Mouse (Mus musculus) liver, embryonic 15.5 days (tissue): ENCODE measurements at regions not wholly inside any gene's neighbourhood (a gene's known extent, or its start where the extent isn't known, plus 50 kb on each side); places are given as distances from the start of the nearest gene placed in this dataset.

Experiments
- ATAC-seq: fragments of 200-750 bp; cut with Nextera tagmentation; 2 replicates; pipeline ENCODE4 v1.8.0; 2017; ENCODE audit warnings: moderate number of reproducible peaks, mild to moderate bottlenecking, moderate library complexity; ENCODE audit not compliant: insufficient read depth
- H3K27ac ChIP-seq: fragments of 300-500 bp; sonication (generic); replicated peaks from 2 replicates; pipeline ENCODE4 v1.5.1; 2015; ENCODE audit warnings: mild to moderate bottlenecking, inconsistent platforms
- H3K27me3 ChIP-seq: fragments of 300-500 bp; sonication (generic); 2 replicates; pipeline ENCODE4 v1.6.1; 2015; ENCODE audit warnings: mild to moderate bottlenecking, inconsistent platforms
- H3K36me3 ChIP-seq: fragments of 300-500 bp; sonication (generic); replicated peaks from 2 replicates; pipeline ENCODE4 v1.6.1; 2015; ENCODE audit warnings: moderate library complexity, mild to moderate bottlenecking, inconsistent platforms
- H3K4me1 ChIP-seq: fragments of 300-500 bp; sonication (generic); replicated peaks from 2 replicates; pipeline ENCODE4 v1.6.1; 2015; ENCODE audit warnings: inconsistent platforms
- H3K4me2 ChIP-seq: fragments of 300-500 bp; sonication (generic); 2 replicates; pipeline ENCODE4 v1.6.1; 2015; ENCODE audit warnings: moderate library complexity, mild to moderate bottlenecking, inconsistent platforms
- H3K4me3 ChIP-seq: fragments of 300-500 bp; sonication (generic); replicated peaks from 2 replicates; pipeline ENCODE4 v1.5.1; 2015; ENCODE audit warnings: mild to moderate bottlenecking, inconsistent platforms
- H3K9ac ChIP-seq: fragments of 300-500 bp; sonication (generic); 2 replicates; pipeline ENCODE4 v1.6.1; 2015; ENCODE audit warnings: moderate library complexity, mild to moderate bottlenecking, inconsistent platforms
- H3K9me3 ChIP-seq: fragments of 300-500 bp; sonication (generic); replicated peaks from 2 replicates; pipeline ENCODE4 v1.6.1; 2016; ENCODE audit warnings: inconsistent platforms
- WGBS: fragments of 180-500 bp; shearing (Covaris S2); methylation state at CpG from one replicate; pipeline ENCODE4 v1.1.7; 2015; ENCODE audit warnings: mixed read lengths; ENCODE audit not compliant: insufficient replicate concordance; 5-methylcytosine and 5-hydroxymethylcytosine counted together

DNA sequence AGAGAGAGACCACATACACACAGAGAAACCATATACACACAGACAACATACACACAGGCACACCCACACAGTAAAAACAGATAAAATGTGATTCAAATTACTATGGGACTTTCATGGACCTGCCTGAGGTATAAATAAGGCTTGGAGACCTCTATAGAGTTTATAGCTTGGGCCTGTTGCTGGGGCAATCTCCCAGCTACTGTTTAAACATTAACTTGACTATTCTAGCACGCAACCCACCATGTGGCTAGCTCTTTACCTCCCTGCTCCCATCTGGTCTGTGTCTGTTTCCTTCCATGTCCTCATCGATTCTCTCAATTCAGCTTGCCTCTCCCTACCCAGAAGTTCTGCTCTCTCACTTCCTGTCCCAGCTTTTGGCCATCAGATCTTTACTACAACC lies 350.5 kb upstream of the Hs6st1 start:
- Histone ChIP-seq H3K27ac (no peak overlapping the region), H3K4me2 (no peak overlapping the region), H3K4me1 (no peaks in the 10 kb centered on the region), H3K9ac (no peak overlapping the region), H3K9me3 (no peaks in the 10 kb centered on the region), H3K4me3 (no peak overlapping the region), H3K36me3 (no peaks in the 10 kb centered on the region), H3K27me3 (no peaks in the 10 kb centered on the region)
- ATAC-seq, result peak; percentile 15; the same call in 1 of the 2 replicates
- 24% methylated on average over 2 of the region's 2 CpGs for WGBS

DNA sequence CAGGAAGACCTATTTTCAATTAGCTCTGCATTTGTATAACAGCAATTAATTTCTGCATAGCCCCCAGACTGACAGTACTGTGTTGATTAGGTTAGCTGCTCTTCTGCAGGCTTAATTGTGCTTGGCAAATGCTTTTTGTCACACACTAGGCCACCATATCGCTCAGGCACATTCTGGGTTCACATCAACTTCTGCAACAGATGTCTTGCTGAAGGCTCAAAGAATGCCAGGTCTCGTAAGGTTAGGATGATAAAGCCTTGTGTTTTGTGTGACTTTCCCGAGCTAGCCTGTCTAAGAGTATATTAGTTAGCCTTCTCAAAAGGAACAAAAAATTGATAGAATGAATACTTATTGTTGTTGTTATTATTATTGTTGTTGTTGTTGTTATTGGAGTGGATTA lies 348.1 kb upstream of the Hs6st1 start:
- Histone ChIP-seq H3K27me3 (no peaks in the 10 kb centered on the region), H3K9ac (no peak overlapping the region), H3K27ac (no peak overlapping the region), H3K4me3 (no peak overlapping the region), H3K36me3 (no peaks in the 10 kb centered on the region), H3K9me3 (no peaks in the 10 kb centered on the region), H3K4me1 (no peaks in the 10 kb centered on the region), H3K4me2 (no peak overlapping the region)
- no peak for ATAC-seq
- WGBS, result 57% methylated on average over 3 of the region's 3 CpGs

DNA sequence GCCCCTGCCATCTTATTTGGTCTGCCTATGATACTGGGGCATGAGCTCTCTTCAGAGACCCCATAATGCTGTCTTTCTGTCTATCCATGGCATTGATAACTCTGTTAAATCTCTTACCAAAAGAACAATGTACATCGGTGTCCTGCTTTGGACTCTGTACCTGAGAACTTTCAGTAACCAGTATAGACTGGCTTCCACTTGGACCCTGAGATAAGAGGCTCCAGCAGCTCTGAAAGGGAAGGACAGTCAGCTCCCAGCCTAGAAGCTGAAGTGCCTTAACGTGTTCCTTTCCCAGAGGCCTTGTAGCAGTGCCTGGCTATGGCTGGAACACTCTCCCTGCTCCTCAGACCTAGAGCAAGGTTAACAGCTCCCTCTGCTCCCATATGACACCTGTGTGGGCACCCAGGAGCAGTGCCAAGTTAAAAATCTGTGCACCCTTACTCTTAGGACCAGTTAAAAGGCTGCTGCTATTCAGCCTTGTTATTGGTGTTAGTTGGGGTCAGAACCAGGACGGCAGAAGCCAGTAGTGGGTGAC lies 343.8 kb upstream of the Hs6st1 start:
- ATAC-seq, result no peak
- no peak overlapping the region for H3K27ac ChIP-seq
- WGBS, result 42% methylated on average over 3 of the region's 3 CpGs

DNA sequence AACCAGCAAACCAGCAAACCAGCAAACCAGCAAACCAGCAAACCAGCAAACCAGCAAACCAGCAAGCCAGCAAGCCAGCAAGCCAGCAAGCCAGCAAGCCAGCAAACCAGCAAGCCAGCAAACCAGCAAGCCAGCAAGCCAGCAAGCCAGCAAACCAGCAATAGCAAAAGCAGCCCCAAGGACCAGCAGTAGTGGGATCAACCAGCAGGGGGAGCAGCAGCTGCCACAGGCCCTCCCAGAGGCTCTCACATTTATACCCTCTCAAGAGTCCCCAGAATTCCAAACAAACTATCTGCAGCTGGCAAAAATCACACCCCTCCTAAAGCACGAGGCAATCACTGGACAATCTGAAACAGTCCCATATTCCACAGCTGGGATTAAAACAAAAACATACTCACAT lies 341.6 kb upstream of the Hs6st1 start:
- WGBS, result 23% methylated on average over 1 of the region's 1 CpGs
- Histone ChIP-seq H3K4me2 (no peak overlapping the region), H3K27me3 (no peaks in the 10 kb centered on the region), H3K4me3 (no peak overlapping the region), H3K9ac (no peak overlapping the region), H3K9me3 (no peaks in the 10 kb centered on the region), H3K27ac (no peak overlapping the region), H3K4me1 (no peaks in the 10 kb centered on the region), H3K36me3 (no peaks in the 10 kb centered on the region)
- ATAC-seq, result no peak

More for the DNA sequence above, 343.8 kb upstream of the Hs6st1 start:
- Histone ChIP-seq H3K9me3 (no peaks in the 10 kb centered on the region), H3K4me3 (no peak overlapping the region), H3K9ac (no peak overlapping the region), H3K4me1 (no peaks in the 10 kb centered on the region), H3K27me3 (no peaks in the 10 kb centered on the region), H3K36me3 (no peaks in the 10 kb centered on the region), H3K4me2 (no peak overlapping the region)

DNA sequence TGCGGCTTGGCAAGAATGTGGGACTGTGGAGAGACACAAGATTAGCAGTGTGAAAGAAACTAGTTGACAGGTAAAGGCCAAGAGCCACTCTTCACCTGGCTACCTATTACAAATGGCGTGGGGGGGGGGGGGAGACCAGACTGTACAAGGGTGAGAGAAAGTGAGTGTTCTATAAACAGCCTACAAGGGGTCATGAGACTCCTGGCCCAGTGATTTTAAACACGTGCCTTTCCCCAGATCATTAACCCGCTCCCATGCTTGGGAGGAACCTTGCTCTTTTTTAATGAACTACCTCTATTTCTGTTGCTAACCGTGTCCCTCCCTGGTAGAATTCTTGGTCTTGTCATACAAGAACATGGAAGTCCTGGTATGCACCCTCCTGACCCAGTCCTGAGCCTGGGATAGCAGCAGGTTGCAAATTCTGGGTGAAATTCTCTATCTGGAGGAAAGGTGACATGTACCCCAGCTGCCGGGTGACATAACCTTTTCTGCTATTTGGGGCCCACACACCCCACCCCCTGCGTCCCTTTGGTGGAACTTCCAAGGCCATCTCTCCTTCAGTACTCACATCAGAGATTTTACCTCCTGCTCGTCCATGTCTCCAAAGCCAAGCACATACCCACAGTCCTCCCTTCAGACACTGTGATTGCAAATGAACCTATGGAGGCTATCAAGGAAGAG lies 340.8 kb upstream of the Hs6st1 start:
- Histone ChIP-seq H3K27ac (no peak overlapping the region), H3K36me3 (no peaks in the 10 kb centered on the region), H3K27me3 (no peaks in the 10 kb centered on the region), H3K9ac (no peak overlapping the region), H3K4me3 (no peak overlapping the region), H3K9me3 (no peaks in the 10 kb centered on the region), H3K4me2 (no peak overlapping the region), H3K4me1 (no peaks in the 10 kb centered on the region)
- no peak for ATAC-seq
- WGBS, result 65% methylated on average over 8 of the region's 8 CpGs

DNA sequence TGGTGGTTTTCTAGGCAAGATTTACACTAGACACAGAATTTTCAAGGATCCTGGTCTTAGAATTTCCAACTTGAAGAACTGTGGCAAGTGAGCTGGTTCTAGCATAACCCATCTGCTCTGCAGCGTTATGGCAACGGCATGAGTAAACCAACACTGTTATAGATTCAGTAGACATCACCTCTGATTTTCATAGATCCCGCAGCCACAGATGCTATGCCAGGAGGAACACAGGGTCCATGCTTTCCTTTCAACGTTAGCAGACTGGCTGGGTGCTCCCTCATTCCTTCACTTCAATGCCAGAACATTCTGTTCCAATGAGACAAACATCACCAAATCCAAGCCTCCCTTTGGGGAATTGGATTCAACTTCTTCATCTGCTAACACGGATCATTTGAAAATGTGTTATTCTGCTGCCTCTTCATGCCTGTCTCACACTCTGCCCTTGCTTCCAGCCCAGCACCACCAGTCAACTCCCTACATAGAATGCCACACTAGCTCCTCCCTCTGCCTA lies 338.4 kb upstream of the Hs6st1 start:
- WGBS, result 72% methylated on average over 5 of the region's 5 CpGs

DNA sequence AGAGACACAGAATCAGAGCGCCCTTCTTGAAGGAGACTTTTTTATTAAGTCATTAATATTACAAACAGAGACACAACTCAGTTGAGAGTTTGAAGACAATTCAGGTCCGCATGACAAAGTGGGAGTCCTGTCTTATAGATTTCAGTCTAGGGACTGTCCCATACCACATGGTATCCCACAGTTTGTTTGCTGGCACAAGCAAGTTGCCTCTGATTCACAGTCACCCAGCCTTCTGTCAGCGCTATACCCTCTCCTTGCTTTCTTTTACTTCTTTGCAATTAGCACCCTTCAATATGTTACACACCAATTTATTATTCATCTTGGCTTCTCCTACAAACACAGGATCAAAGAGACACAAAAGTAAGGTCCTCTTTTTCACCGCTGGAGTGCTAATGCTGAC lies 337.9 kb upstream of the Hs6st1 start:
- ATAC-seq, result no peak
- Histone ChIP-seq H3K4me2 (no peak overlapping the region), H3K9me3 (no peaks in the 10 kb centered on the region), H3K4me1 (no peaks in the 10 kb centered on the region), H3K9ac (no peak overlapping the region), H3K27me3 (no peaks in the 10 kb centered on the region), H3K4me3 (no peak overlapping the region), H3K36me3 (no peaks in the 10 kb centered on the region), H3K27ac (no peak overlapping the region)
- WGBS, result 53% methylated on average over 4 of the region's 4 CpGs

More for the DNA sequence above, 338.4 kb upstream of the Hs6st1 start:
- Histone ChIP-seq H3K27ac (no peak overlapping the region), H3K4me3 (no peak overlapping the region), H3K9ac (no peak overlapping the region), H3K4me2 (no peak overlapping the region), H3K4me1 (no peaks in the 10 kb centered on the region), H3K36me3 (no peaks in the 10 kb centered on the region), H3K27me3 (no peaks in the 10 kb centered on the region), H3K9me3 (no peaks in the 10 kb centered on the region)
- no peak for ATAC-seq

DNA sequence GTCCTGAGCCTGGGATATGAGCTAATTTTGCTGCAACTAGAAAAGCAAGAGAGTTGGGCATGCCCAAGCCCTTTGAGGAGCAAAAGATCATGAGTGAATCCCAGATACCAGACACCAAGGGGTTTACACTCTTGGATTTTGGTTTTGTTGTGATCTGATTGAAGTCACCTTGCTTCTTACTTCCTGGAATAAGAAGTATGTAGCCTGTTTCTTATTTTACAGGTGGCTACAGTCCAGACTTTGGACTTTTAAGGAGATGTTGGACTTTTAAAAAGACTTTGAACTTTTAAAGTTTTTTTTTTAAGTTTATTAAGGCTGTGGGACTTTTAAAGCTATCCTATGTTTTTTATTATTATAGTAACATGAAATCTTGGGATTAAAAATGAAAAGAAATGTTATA lies 332.0 kb upstream of the Hs6st1 start:
- H3K27ac ChIP-seq, result no peak overlapping the region
- H3K4me2 ChIP-seq, result no peak overlapping the region
- no peak overlapping the region for H3K4me3 ChIP-seq
- no peak for ATAC-seq
- H3K9ac ChIP-seq, result no peak overlapping the region
- no peaks in the 10 kb centered on the region for H3K27me3 ChIP-seq
- no peaks in the 10 kb centered on the region for H3K9me3 ChIP-seq
- H3K36me3 ChIP-seq, result no peaks in the 10 kb centered on the region
- no peaks in the 10 kb centered on the region for H3K4me1 ChIP-seq

DNA sequence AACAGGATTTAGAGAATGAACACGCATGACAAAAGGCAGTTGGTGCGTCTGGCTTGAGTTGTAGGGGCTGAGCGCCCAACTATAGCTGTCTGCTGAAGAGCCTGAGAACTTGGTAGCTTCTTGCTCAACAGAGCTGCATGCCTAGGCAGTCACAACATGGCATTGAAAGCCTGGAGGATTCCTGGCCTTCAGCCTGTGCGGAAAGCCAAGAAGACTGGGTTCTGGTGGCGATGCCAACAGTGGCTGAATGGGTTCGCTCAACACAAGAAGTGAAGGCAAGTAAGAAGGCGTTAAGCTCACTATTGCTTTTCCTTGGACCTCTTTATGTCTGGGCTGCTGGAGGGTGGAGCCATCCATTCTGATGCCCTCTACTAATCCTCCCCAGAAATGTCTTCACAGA lies 318.6 kb upstream of the Hs6st1 start:
- Histone ChIP-seq H3K27me3 (no peaks in the 10 kb centered on the region), H3K9me3 (no peaks in the 10 kb centered on the region), H3K9ac (no peak overlapping the region), H3K27ac (no peak overlapping the region), H3K36me3 (no peaks in the 10 kb centered on the region), H3K4me2 (no peak overlapping the region), H3K4me1 (no peaks in the 10 kb centered on the region), H3K4me3 (no peak overlapping the region)
- no peak for ATAC-seq
- 77% methylated on average over 7 of the region's 7 CpGs for WGBS

DNA sequence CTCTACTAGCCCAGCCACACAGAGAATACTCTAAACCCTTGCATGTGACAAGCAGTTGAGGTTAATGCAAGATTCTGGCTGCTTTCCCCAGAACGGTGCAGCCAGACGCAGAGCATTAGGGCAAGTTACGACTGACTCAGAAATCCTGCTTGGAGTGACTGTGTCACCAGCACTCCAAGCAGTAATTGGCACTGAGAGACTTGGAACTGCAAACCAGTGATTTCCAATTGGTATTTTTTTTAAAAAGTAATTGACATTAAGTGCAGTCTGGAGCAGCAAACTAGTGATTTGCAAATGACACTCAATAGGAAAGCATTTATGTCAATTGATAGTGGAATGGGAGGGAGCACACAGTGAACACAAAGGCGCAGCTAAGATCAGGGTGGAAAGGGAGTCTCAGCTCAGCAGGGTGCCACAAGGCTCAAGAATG lies 318.1 kb upstream of the Hs6st1 start:
- H3K4me2 ChIP-seq, result no peak overlapping the region
- H3K9ac ChIP-seq, result no peak overlapping the region
- no peaks in the 10 kb centered on the region for H3K4me1 ChIP-seq
- no peaks in the 10 kb centered on the region for H3K9me3 ChIP-seq
- H3K27ac ChIP-seq, result no peak overlapping the region
- H3K4me3 ChIP-seq, result no peak overlapping the region
- H3K36me3 ChIP-seq, result no peaks in the 10 kb centered on the region
- no peak for ATAC-seq
- 52% methylated on average over 4 of the region's 4 CpGs for WGBS
- H3K27me3 ChIP-seq, result no peaks in the 10 kb centered on the region

DNA sequence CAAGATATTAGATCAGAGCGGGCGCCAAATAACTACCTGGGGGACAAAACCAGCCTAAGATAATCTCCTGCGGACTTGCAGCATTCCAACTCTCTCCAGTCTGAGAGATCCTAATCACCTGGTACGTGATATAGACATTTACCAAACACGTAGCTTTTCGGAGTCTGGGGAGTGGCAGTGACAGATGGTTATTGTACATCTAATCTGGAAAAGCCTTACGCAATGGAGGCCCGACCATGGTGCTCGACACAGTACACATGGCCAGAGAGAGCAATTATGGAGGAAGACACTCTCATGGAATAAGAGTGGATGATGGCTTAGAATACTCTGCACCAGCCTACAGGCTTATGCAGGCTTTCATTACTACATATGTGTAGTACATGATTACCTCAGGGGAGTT lies 315.6 kb upstream of the Hs6st1 start:
- H3K4me2 ChIP-seq, result no peak overlapping the region
- no peak overlapping the region for H3K4me3 ChIP-seq
- H3K36me3 ChIP-seq, result no peaks in the 10 kb centered on the region
- no peaks in the 10 kb centered on the region for H3K9me3 ChIP-seq
- H3K9ac ChIP-seq, result no peak overlapping the region
- no peaks in the 10 kb centered on the region for H3K27me3 ChIP-seq
- H3K4me1 ChIP-seq, result no peaks in the 10 kb centered on the region
- H3K27ac ChIP-seq, result no peak overlapping the region
- 73% methylated on average over 9 of the region's 9 CpGs for WGBS
- no peak for ATAC-seq

DNA sequence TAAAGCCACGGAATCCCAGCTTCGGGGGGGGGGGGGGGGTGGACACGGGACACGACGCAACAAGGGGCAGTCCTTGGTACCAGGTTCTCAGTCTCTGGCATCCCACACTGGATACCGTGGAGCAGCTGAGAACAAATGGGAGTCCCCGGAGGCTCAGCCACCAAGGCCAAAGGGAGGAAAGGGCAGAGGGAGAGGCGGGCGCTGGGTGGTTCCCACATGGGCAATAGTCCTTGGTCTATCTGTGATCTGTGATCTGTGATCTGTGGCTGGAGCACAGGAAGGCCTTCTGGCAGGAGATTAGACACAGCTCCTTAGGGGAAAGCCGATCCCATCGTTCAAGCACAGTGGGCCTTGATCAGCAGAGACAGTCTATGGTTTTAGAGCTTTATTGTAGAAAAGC lies 314.0 kb upstream of the Hs6st1 start:
- H3K4me1 ChIP-seq, result no peaks in the 10 kb centered on the region
- no peak for ATAC-seq
- H3K27me3 ChIP-seq, result no peaks in the 10 kb centered on the region
- H3K4me3 ChIP-seq, result no peak overlapping the region
- no peaks in the 10 kb centered on the region for H3K36me3 ChIP-seq
- no peak overlapping the region for H3K27ac ChIP-seq
- H3K9ac ChIP-seq, result no peak overlapping the region
- 70% methylated on average over 11 of the region's 11 CpGs for WGBS
- H3K4me2 ChIP-seq, result no peak overlapping the region
- no peaks in the 10 kb centered on the region for H3K9me3 ChIP-seq
